8 mouse cellular contexts compared by ENCODE assay signal in genomic region chr19:4169378-4169784, GRCm38 (mm10). TPM values are rescaled to one million over a fixed set of nuclear protein-coding genes. Genes with fewer than 3 reads are reported as not detected.
DNase-seq lines count a peak whose midpoint lies in the region; ATAC-seq and TF ChIP-seq lines count a peak whose summit lies in the region.

No protein-coding gene starts in this region.

- peaks cover 11 to 52% of the 10 kb centered on the region in 2 experiments for H3K4me1 ChIP-seq in CH12.LX (ENCODE audit: control insufficient read depth in 1 of 2, insufficient read depth in 2 of 2)
- H3K4me1 ChIP-seq in forebrain, embryonic 12.5 days = peaks cover 8% of the 10 kb centered on the region
- H3K4me1 ChIP-seq in heart, postnatal 0 days (ENCODE audit: control insufficient read depth, insufficient read depth) = peaks cover 38% of the 10 kb centered on the region
- H3K4me1 ChIP-seq in liver, embryonic 16.5 days (ENCODE audit: control insufficient read depth, low read depth, low read length) = peaks cover 20% of the 10 kb centered on the region
- peaks cover 16% of the 10 kb centered on the region for H3K4me1 ChIP-seq in neural tube, embryonic 13.5 days (replicated peaks)
- peaks cover 5% of the 10 kb centered on the region for H3K4me1 ChIP-seq in testis, adult 2 months (ENCODE audit: control insufficient read depth, insufficient read depth, low read length)

- TF ChIP-seq POLR2A in CH12.LX (IDR thresholded peaks at IDR 0.05; ENCODE audit: low read depth, low read length) = peak; percentile 76
- TF ChIP-seq POLR2A in testis, adult 2 months (IDR thresholded peaks at IDR 0.05; ENCODE audit: control insufficient read depth, low read depth, low read length) = peak; percentile 84

- H3K9me3 ChIP-seq in CH12.LX (replicated peaks; ENCODE audit: low read length) = peaks cover 2% of the 10 kb centered on the region
- H3K9me3 ChIP-seq in forebrain, embryonic 12.5 days = no peaks in the 10 kb centered on the region
- H3K9me3 ChIP-seq in heart, postnatal 0 days (replicated peaks; ENCODE audit: control insufficient read depth, low read length) = no peaks in the 10 kb centered on the region
- H3K9me3 ChIP-seq in liver, embryonic 16.5 days (replicated peaks; ENCODE audit: control insufficient read depth, low read length) = no peaks in the 10 kb centered on the region
- H3K9me3 ChIP-seq in neural tube, embryonic 13.5 days = no peaks in the 10 kb centered on the region

- DNase-seq in CH12.LX (ENCODE audit: extremely low read depth) = peak; percentile 96
- DNase-seq in c-Kit-positive CD71-positive TER-119-negative erythroid progenitor cells, embryonic 14.5 days (ENCODE audit: low read depth) = peak; percentile 92
- peak; percentile 99 for DNase-seq in heart, postnatal 0 days (ENCODE audit: low spot score)
- DNase-seq in kidney, postnatal 4 days = peak; percentile 100

- H3K36me3 ChIP-seq in CH12.LX (replicated peaks in 1 of 2; ENCODE audit: control insufficient read depth in 1 of 2, insufficient read depth in 1 of 2, low read length in 1 of 2) = peaks cover 0 to 29% of the 10 kb centered on the region in 2 experiments
- no peaks in the 10 kb centered on the region for H3K36me3 ChIP-seq in forebrain, embryonic 12.5 days (replicated peaks)
- H3K36me3 ChIP-seq in heart, postnatal 0 days (replicated peaks; ENCODE audit: control insufficient read depth, insufficient read depth, low read length) = 0 out of 2 replicates have a peak, but pooled peaks cover 8% of the 10 kb centered on the region
- no peaks in the 10 kb centered on the region for H3K36me3 ChIP-seq in liver, embryonic 16.5 days (ENCODE audit: control insufficient read depth, insufficient read depth)
- no peaks in the 10 kb centered on the region for H3K36me3 ChIP-seq in neural tube, embryonic 13.5 days
- H3K36me3 ChIP-seq in testis, adult 2 months (ENCODE audit: control insufficient read depth, insufficient read depth, low read length) = no peaks in the 10 kb centered on the region

- under 1% methylated on average over 40 of the region's 43 CpGs for WGBS in forebrain, embryonic 12.5 days
- under 1% methylated on average over 43 of the region's 43 CpGs for WGBS in heart, postnatal 0 days
- WGBS in liver, embryonic 16.5 days (ENCODE audit: insufficient replicate concordance) = under 1% methylated on average over 43 of the region's 43 CpGs
- under 1% methylated on average over 43 of the region's 43 CpGs for WGBS in neural tube, embryonic 13.5 days

- TF ChIP-seq EP300 in CH12.LX (IDR thresholded peaks at IDR 0.05; ENCODE audit: low read length) = no peak
- peak; percentile 65; the same call in 1 of the 2 replicates for TF ChIP-seq EP300 in heart, postnatal 0 days (IDR thresholded peaks at IDR 0.05; ENCODE audit: low read depth)

- H3K4me3 ChIP-seq in CH12.LX (replicated peaks in 1 of 3; ENCODE audit: low read depth in 2 of 3, low read length in 2 of 3, poor library complexity in 1 of 3) = peak overlapping the region; percentile 41 to 62 (median 53)
- H3K4me3 ChIP-seq in forebrain, embryonic 12.5 days (replicated peaks) = peak overlapping the region; percentile 43
- H3K4me3 ChIP-seq in heart, postnatal 0 days (ENCODE audit: low read depth, low read length) = peak overlapping the region; percentile 40
- H3K4me3 ChIP-seq in liver, embryonic 16.5 days (ENCODE audit: low read depth, low read length) = peak overlapping the region; percentile 68
- peak overlapping the region; percentile 44 for H3K4me3 ChIP-seq in neural tube, embryonic 13.5 days
- peak overlapping the region; percentile 76 for H3K4me3 ChIP-seq in testis, adult 2 months (ENCODE audit: control insufficient read depth, low read depth, low read length)

- H3K9ac ChIP-seq in CH12.LX (ENCODE audit: insufficient read depth, low read depth) = peak overlapping the region; percentile 79
- H3K9ac ChIP-seq in forebrain, embryonic 12.5 days = peak overlapping the region; percentile 84
- H3K9ac ChIP-seq in heart, postnatal 0 days (replicated peaks; ENCODE audit: low read depth, low read length) = peak overlapping the region; percentile 68
- peak overlapping the region; percentile 82 for H3K9ac ChIP-seq in liver, embryonic 16.5 days (ENCODE audit: low read depth, low read length)
- peak overlapping the region; percentile 90 for H3K9ac ChIP-seq in neural tube, embryonic 13.5 days

- dilution Hi-C loops in CH12.LX (cut with MboI; ENCODE audit: extremely low pct_ligation_motif_present, extremely low pct_unique_long_range_greater_than_20kb, low sequenced_read_pairs) = no loop called here

- peak; percentile 97 for ATAC-seq in forebrain, embryonic 12.5 days (ENCODE audit: low FRiP score)
- ATAC-seq in heart, postnatal 0 days (ENCODE audit: insufficient read depth, low read depth) = peak; percentile 84
- peak; percentile 93 for ATAC-seq in liver, embryonic 16.5 days (ENCODE audit: low read depth)
- peak; percentile 94 for ATAC-seq in neural tube, embryonic 13.5 days (ENCODE audit: low read depth)

- peak; percentile 60 for TF ChIP-seq RAD21 in CH12.LX (IDR thresholded peaks at IDR 0.05; ENCODE audit: low read depth, low read length)

- no peaks in the 10 kb centered on the region for H3K79me2 ChIP-seq in CH12.LX (replicated peaks; ENCODE audit: control insufficient read depth, extremely low read depth, insufficient read depth, poor library complexity, severe bottlenecking)

- TF ChIP-seq CTCF in CH12.LX (conservative IDR thresholded peaks at IDR 0.05 in 1 of 2, IDR thresholded peaks at IDR 0.05 in 1 of 2; ENCODE audit: low read depth in 2 of 2, low read length in 2 of 2) = peak in 1 of 2 experiments; percentile 99; a peak in 2 of 4 replicates
- peak; percentile 95 for TF ChIP-seq CTCF in heart, postnatal 0 days (IDR thresholded peaks at IDR 0.05; ENCODE audit: low read depth)
- TF ChIP-seq CTCF in testis, adult 2 months (IDR thresholded peaks at IDR 0.05; ENCODE audit: control insufficient read depth, insufficient read depth, insufficient replicate concordance, low read depth, low read length) = peak; percentile 41; the same call in 1 of the 2 replicates

- no peaks in the 10 kb centered on the region for H3K27me3 ChIP-seq in CH12.LX (replicated peaks)
- H3K27me3 ChIP-seq in forebrain, embryonic 12.5 days = 0 out of 2 replicates have a peak, but pooled peaks cover 5% of the 10 kb centered on the region
- H3K27me3 ChIP-seq in heart, postnatal 0 days (ENCODE audit: control insufficient read depth, insufficient read depth, low read length) = no peaks in the 10 kb centered on the region
- no peaks in the 10 kb centered on the region for H3K27me3 ChIP-seq in liver, embryonic 16.5 days (ENCODE audit: control insufficient read depth, insufficient read depth, low read depth, low read length)
- no peaks in the 10 kb centered on the region for H3K27me3 ChIP-seq in neural tube, embryonic 13.5 days
- H3K27me3 ChIP-seq in testis, adult 2 months (ENCODE audit: control insufficient read depth, insufficient read depth, low read length) = no peaks in the 10 kb centered on the region

- in situ Hi-C loops in CH12.LX (cut with MboI; ENCODE audit: low pct_ligation_motif_present, low pct_unique_long_range_greater_than_20kb, low sequenced_read_pairs) = no loop called here

- peak overlapping the region; percentile 72 for H3K4me2 ChIP-seq in CH12.LX (ENCODE audit: insufficient read depth, low read depth, poor library complexity, severe bottlenecking)
- H3K4me2 ChIP-seq in forebrain, embryonic 12.5 days = peak overlapping the region; percentile 80
- H3K4me2 ChIP-seq in heart, postnatal 0 days (ENCODE audit: low read depth, low read length) = peak overlapping the region; percentile 73
- H3K4me2 ChIP-seq in liver, embryonic 16.5 days (ENCODE audit: low read depth, low read length) = peak overlapping the region; percentile 98
- H3K4me2 ChIP-seq in neural tube, embryonic 13.5 days = peak overlapping the region; percentile 86

- peak overlapping the region; percentile 65 for H3K27ac ChIP-seq in CH12.LX (ENCODE audit: insufficient read depth, low read depth)
- peak overlapping the region; percentile 88 for H3K27ac ChIP-seq in forebrain, embryonic 12.5 days
- H3K27ac ChIP-seq in heart, postnatal 0 days (ENCODE audit: low read depth) = peak overlapping the region; percentile 92
- peak overlapping the region; percentile 83 for H3K27ac ChIP-seq in liver, embryonic 16.5 days (ENCODE audit: low read length)
- peak overlapping the region; percentile 94 for H3K27ac ChIP-seq in neural tube, embryonic 13.5 days (replicated peaks)
- peak overlapping the region; percentile 46 for H3K27ac ChIP-seq in testis, adult 2 months (ENCODE audit: control insufficient read depth, insufficient read depth, low read depth, low read length)

RNA-seq across cellular contexts. Expression of gene Carns1, which starts 5.9 kb away (rescaled TPM):
- total RNA-seq in CH12.LX (2012; rRNA removed) (3.4 and 4.0 TPM in 2 replicates), CH12.LX (2014; rRNA removed) (1.7 and 1.8 TPM in 2 replicates)
- 3.8 and 4.4 TPM in 2 replicates for polyA plus RNA-seq in CH12.LX (2012; ENCODE audit: insufficient read length, low read depth)
- 3.2 TPM in 2 replicates for polyA plus RNA-seq in forebrain, embryonic 12.5 days (2016; fragmentation: Nextera tagmentation; extraction: Ambion mirVana)
- 40.3 and 119 TPM in 2 replicates for total RNA-seq in heart, postnatal 0 days (2014; rRNA removed; ENCODE audit: low replicate concordance)
- 20.6 and 23.8 TPM in 2 replicates for polyA plus RNA-seq in heart, postnatal 0 days (2015; fragmentation: Nextera tagmentation; extraction: Ambion mirVana)
- polyA plus RNA-seq in liver, embryonic 16.5 days (2015; fragmentation: Nextera tagmentation; extraction: Ambion mirVana) = 0.49 and 0.67 TPM in 2 replicates
- 5.1 and 6.6 TPM in 2 replicates for polyA plus RNA-seq in neural tube, embryonic 13.5 days (2015; fragmentation: Nextera tagmentation; extraction: Ambion mirVana)
- polyA plus RNA-seq in testis, adult 2 months (2012; rRNA removed) = 2.5 and 2.7 TPM in 2 replicates

RNA-seq across cellular contexts. Expression of gene Rps6kb2, which starts 6.2 kb away (rescaled TPM):
- total RNA-seq in CH12.LX (2012; rRNA removed) = 20.7 and 25.3 TPM in 2 replicates
- 9.7 and 12.0 TPM in 2 replicates for total RNA-seq in CH12.LX (2014; rRNA removed)
- 26.6 and 27.2 TPM in 2 replicates for polyA plus RNA-seq in CH12.LX (2012; ENCODE audit: insufficient read length, low read depth)
- 59.5 and 62.5 TPM in 2 replicates for polyA plus RNA-seq in forebrain, embryonic 12.5 days (2016; fragmentation: Nextera tagmentation; extraction: Ambion mirVana)
- total RNA-seq in heart, postnatal 0 days (2014; rRNA removed; ENCODE audit: low replicate concordance) = 34.2 and 62.0 TPM in 2 replicates
- polyA plus RNA-seq in heart, postnatal 0 days (2015; fragmentation: Nextera tagmentation; extraction: Ambion mirVana) = 32.9 and 35.2 TPM in 2 replicates
- polyA plus RNA-seq in liver, embryonic 16.5 days (2015; fragmentation: Nextera tagmentation; extraction: Ambion mirVana) = 29.4 and 31.9 TPM in 2 replicates
- polyA plus RNA-seq in neural tube, embryonic 13.5 days (2015; fragmentation: Nextera tagmentation; extraction: Ambion mirVana) = 62.7 and 63.6 TPM in 2 replicates
- 10.9 and 11.1 TPM in 2 replicates for polyA plus RNA-seq in testis, adult 2 months (2012; rRNA removed)

RNA-seq across cellular contexts. Expression of gene Ptprcap, which starts 16.0 kb away (rescaled TPM):
- total RNA-seq in CH12.LX (2012; rRNA removed) (438 and 452 TPM in 2 replicates), CH12.LX (2014; rRNA removed) (380 and 447 TPM in 2 replicates)
- 296 and 343 TPM in 2 replicates for polyA plus RNA-seq in CH12.LX (2012; ENCODE audit: insufficient read length, low read depth)
- 0.51 and 0.74 TPM in 2 replicates for polyA plus RNA-seq in forebrain, embryonic 12.5 days (2016; fragmentation: Nextera tagmentation; extraction: Ambion mirVana)
- total RNA-seq in heart, postnatal 0 days (2014; rRNA removed; ENCODE audit: low replicate concordance) = 13.5 TPM in 1 of 2 replicates, not detected in the other
- 0.46 and 1.1 TPM in 2 replicates for polyA plus RNA-seq in heart, postnatal 0 days (2015; fragmentation: Nextera tagmentation; extraction: Ambion mirVana)
- 17.6 and 17.9 TPM in 2 replicates for polyA plus RNA-seq in liver, embryonic 16.5 days (2015; fragmentation: Nextera tagmentation; extraction: Ambion mirVana)
- 0.54 and 1.2 TPM in 2 replicates for polyA plus RNA-seq in neural tube, embryonic 13.5 days (2015; fragmentation: Nextera tagmentation; extraction: Ambion mirVana)
- 0.65 and 1.0 TPM in 2 replicates for polyA plus RNA-seq in testis, adult 2 months (2012; rRNA removed)

RNA-seq across cellular contexts. Expression of gene Coro1b, which starts 21.0 kb away (rescaled TPM):
- total RNA-seq in CH12.LX (2012; rRNA removed) (172 and 194 TPM in 2 replicates), CH12.LX (2014; rRNA removed) (154 and 179 TPM in 2 replicates)
- 265 and 293 TPM in 2 replicates for polyA plus RNA-seq in CH12.LX (2012; ENCODE audit: insufficient read length, low read depth)
- 125 and 135 TPM in 2 replicates for polyA plus RNA-seq in forebrain, embryonic 12.5 days (2016; fragmentation: Nextera tagmentation; extraction: Ambion mirVana)
- total RNA-seq in heart, postnatal 0 days (2014; rRNA removed; ENCODE audit: low replicate concordance) = 120 and 144 TPM in 2 replicates
- polyA plus RNA-seq in heart, postnatal 0 days (2015; fragmentation: Nextera tagmentation; extraction: Ambion mirVana) = 97.2 and 102 TPM in 2 replicates
- polyA plus RNA-seq in liver, embryonic 16.5 days (2015; fragmentation: Nextera tagmentation; extraction: Ambion mirVana) = 72.4 and 74.8 TPM in 2 replicates
- polyA plus RNA-seq in neural tube, embryonic 13.5 days (2015; fragmentation: Nextera tagmentation; extraction: Ambion mirVana) = 119 and 120 TPM in 2 replicates
- 87.3 and 97.2 TPM in 2 replicates for polyA plus RNA-seq in testis, adult 2 months (2012; rRNA removed)

RNA-seq across cellular contexts. Expression of gene Tbc1d10c, which starts 21.7 kb away (rescaled TPM):
- total RNA-seq in CH12.LX (2012; rRNA removed) (46.3 and 57.8 TPM in 2 replicates), CH12.LX (2014; rRNA removed) (43.5 and 51.5 TPM in 2 replicates)
- polyA plus RNA-seq in CH12.LX (2012; ENCODE audit: insufficient read length, low read depth) = 57.4 and 58.5 TPM in 2 replicates
- polyA plus RNA-seq in forebrain, embryonic 12.5 days (2016; fragmentation: Nextera tagmentation; extraction: Ambion mirVana) = 0.31 and 0.86 TPM in 2 replicates
- total RNA-seq in heart, postnatal 0 days (2014; rRNA removed; ENCODE audit: low replicate concordance) = 5.2 TPM in 1 of 2 replicates, not detected in the other
- 2.7 and 4.4 TPM in 2 replicates for polyA plus RNA-seq in heart, postnatal 0 days (2015; fragmentation: Nextera tagmentation; extraction: Ambion mirVana)
- polyA plus RNA-seq in liver, embryonic 16.5 days (2015; fragmentation: Nextera tagmentation; extraction: Ambion mirVana) = 5.5 and 8.1 TPM in 2 replicates
- 0.80 and 0.88 TPM in 2 replicates for polyA plus RNA-seq in neural tube, embryonic 13.5 days (2015; fragmentation: Nextera tagmentation; extraction: Ambion mirVana)
- 0.98 and 1.3 TPM in 2 replicates for polyA plus RNA-seq in testis, adult 2 months (2012; rRNA removed)

Comparison
In these comparisons a context has a peak if more than half of its experiments do, and no peak if none do; other contexts are left out.
1. Peak in every context shown above with its lines: DNase-seq, ATAC-seq, H3K4me3 ChIP-seq and H3K27ac ChIP-seq.
2. RNA of gene Ptprcap, which starts 16.0 kb away (polyA plus RNA-seq): 296 to 343 TPM in CH12.LX; 17.6 to 17.9 TPM in liver, embryonic 16.5 days, 0.51 to 0.74 TPM in forebrain, embryonic 12.5 days, 0.65 to 1.0 TPM in testis, adult 2 months, 0.54 to 1.2 TPM in neural tube, embryonic 13.5 days and 0.46 to 1.1 TPM in heart, postnatal 0 days; every median in the first group is over 10 times any median in the second.